ENCODE assay signal across 8 mouse cellular contexts in genomic region chr5:125158232-125158961, GRCm38 (mm10). TPM values are rescaled to one million over a fixed set of nuclear protein-coding genes. Genes with fewer than 3 reads are reported as not detected.
DNase-seq lines count a peak whose midpoint lies in the region; ATAC-seq and TF ChIP-seq lines count a peak whose summit lies in the region.

No protein-coding gene starts in this region.

- TF ChIP-seq POLR2A in cerebellum, adult 2 months (IDR thresholded peaks at IDR 0.05; ENCODE audit: borderline replicate concordance, insufficient read depth, low read length): no peak

- TF ChIP-seq CTCF in cerebellum, adult 2 months (IDR thresholded peaks at IDR 0.05; ENCODE audit: borderline replicate concordance, insufficient read depth, low read depth, low read length): no peak
- no peak for TF ChIP-seq CTCF in intestine, postnatal 0 days (IDR thresholded peaks at IDR 0.05; ENCODE audit: low read depth)

- H3K36me3 ChIP-seq in intestine, postnatal 0 days (ENCODE audit: control insufficient read depth, insufficient read depth): no peaks in the 10 kb centered on the region

- peak; percentile 75 for ATAC-seq in intestine, postnatal 0 days
- peak; percentile 45 for ATAC-seq in megakaryocyte, adult 5-6 weeks (ENCODE audit: poor library complexity, severe bottlenecking)

- no peak overlapping the region for H3K4me3 ChIP-seq in cerebellum, adult 2 months (replicated peaks; ENCODE audit: insufficient read depth, low read depth, low read length)
- H3K4me3 ChIP-seq in intestine, postnatal 0 days (ENCODE audit: low read depth, low read length): peak overlapping the region; percentile 32

- H3K27me3 ChIP-seq in cerebellum, adult 2 months (ENCODE audit: control insufficient read depth, insufficient read depth, low read length): no peaks in the 10 kb centered on the region
- H3K27me3 ChIP-seq in intestine, postnatal 0 days (replicated peaks; ENCODE audit: control insufficient read depth, insufficient read depth, low read length): no peaks in the 10 kb centered on the region

- peaks cover 76% of the 10 kb centered on the region for H3K4me1 ChIP-seq in cerebellum, adult 2 months (ENCODE audit: control insufficient read depth, insufficient read depth, low read length)
- peaks cover 38% of the 10 kb centered on the region for H3K4me1 ChIP-seq in intestine, postnatal 0 days (replicated peaks; ENCODE audit: control insufficient read depth, insufficient read depth, low read length)

- H3K4me2 ChIP-seq in intestine, postnatal 0 days (replicated peaks; ENCODE audit: low read depth): peak overlapping the region; percentile 67

- H3K27ac ChIP-seq in cerebellum, adult 2 months (ENCODE audit: insufficient read depth, low read length): peak overlapping the region; percentile 59; the same call in 1 of the 2 replicates
- H3K27ac ChIP-seq in intestine, postnatal 0 days (ENCODE audit: low read depth, low read length): peak overlapping the region; percentile 76

- DNase-seq in cerebellum, adult 2 months: peak; percentile 45 to 58
- no peak for DNase-seq in cerebellum, adult 18-20 months
- DNase-seq in adrenal gland, postnatal 14 days: peak; percentile 90
- DNase-seq in gastrocnemius, postnatal 25 days: peak; percentile 82
- peak; percentile 43 to 59 for DNase-seq in spleen, postnatal 10 days (ENCODE audit: low spot score in 2 of 2)
- no peak for DNase-seq in layer of hippocampus, postnatal 36 days

- WGBS in cerebellum, adult 2 months: 23% methylated on average over 21 of the region's 21 CpGs
- 8% methylated on average over 21 of the region's 21 CpGs for WGBS in intestine, postnatal 0 days

- H3K9me3 ChIP-seq in intestine, postnatal 0 days (ENCODE audit: control insufficient read depth): no peaks in the 10 kb centered on the region

- H3K9ac ChIP-seq in intestine, postnatal 0 days (ENCODE audit: low read depth, low read length): peak overlapping the region; percentile 45; the same call in 1 of the 2 replicates

RNA-seq across cellular contexts. Expression of gene Ncor2, which starts 20.6 kb away (rescaled TPM):
- polyA plus RNA-seq in cerebellum, adult 2 months (2012; rRNA removed): 86.8 and 93.2 TPM in 2 replicates
- total RNA-seq in adrenal gland, postnatal 14 days (2021): 165 and 192 TPM in 2 replicates
- 100 to 1,000 TPM in 1 of 2 experiments, 10 to 100 TPM in 1; 92.7 to 108 TPM for total RNA-seq in gastrocnemius, postnatal 25 days (2021)
- 7.1 and 7.6 TPM in 2 replicates for polyA plus RNA-seq in intestine, postnatal 0 days (2015; fragmentation: Nextera tagmentation; extraction: Ambion mirVana)
- 87.7 and 107 TPM in 2 replicates for total RNA-seq in megakaryocyte, adult 5-6 weeks (2015)
- 15.0 and 21.5 TPM in 2 replicates for total RNA-seq in megakaryocyte, adult 5-6 weeks (2017)
- 100 to 1,000 TPM; 266 to 300 TPM for total RNA-seq in layer of hippocampus, postnatal 36 days (2021)

Comparison
In these comparisons a context has a peak if more than half of its experiments do, and no peak if none do; other contexts are left out.
1. DNase-seq: peak in cerebellum, adult 2 months (2 of 2), adrenal gland, postnatal 14 days (single experiment), gastrocnemius, postnatal 25 days (single experiment) and spleen, postnatal 10 days (2 of 2); none in cerebellum, adult 18-20 months (0 of 2) and layer of hippocampus, postnatal 36 days (0 of 2).